Mouse (Mus musculus) thymus, adult 18-20 months (tissue): ENCODE measurements around the gene Tmem181a.
"Not testable (repeated sequence)": the region's sequence is repeated elsewhere in the genome, so short reads cannot be mapped to it uniquely, and the experiment has no call there.

Experiments used
- DNase-seq, 2 experiments: peaks; one replicate each; pipeline ENCODE4 v3.0.0; 2022; ENCODE audit warnings: mixed read lengths in 2 of 2

Tmem181a gene

GRCm38 (mm10) chr17:6256400-6257069 lies at the start of gene Tmem181a:
Gene Tmem181a (plus strand): TSS chr17:6256860.
- DNase-seq, result not testable (repeated sequence)

DNA sequence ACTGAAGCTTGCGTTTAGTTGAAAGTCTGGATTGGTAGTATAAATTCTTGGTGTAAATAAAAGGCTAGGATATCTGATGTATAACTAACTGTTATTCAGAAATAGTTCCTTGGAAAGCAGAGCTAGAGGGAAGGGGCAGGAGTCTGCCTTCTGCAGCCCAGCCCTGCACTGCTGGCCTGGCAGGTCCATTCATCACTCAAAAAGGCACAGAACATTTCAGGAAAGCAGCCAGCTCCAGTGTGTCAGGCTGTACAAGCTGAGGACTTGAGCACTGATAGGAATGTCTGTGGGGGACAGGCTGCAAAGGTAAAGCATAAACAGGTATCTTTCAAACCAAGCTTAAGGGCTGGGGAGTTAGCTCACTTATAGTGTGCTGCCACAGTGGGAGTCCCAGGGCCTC lies 44.9 kb upstream of the Tmem181a start:
- DNase-seq, result no peak

- DNase-seq, result no peak
Measured at GRCm38 (mm10) chr17:6215640-6216039, 41.0 kb upstream of the Tmem181a start.

DNA sequence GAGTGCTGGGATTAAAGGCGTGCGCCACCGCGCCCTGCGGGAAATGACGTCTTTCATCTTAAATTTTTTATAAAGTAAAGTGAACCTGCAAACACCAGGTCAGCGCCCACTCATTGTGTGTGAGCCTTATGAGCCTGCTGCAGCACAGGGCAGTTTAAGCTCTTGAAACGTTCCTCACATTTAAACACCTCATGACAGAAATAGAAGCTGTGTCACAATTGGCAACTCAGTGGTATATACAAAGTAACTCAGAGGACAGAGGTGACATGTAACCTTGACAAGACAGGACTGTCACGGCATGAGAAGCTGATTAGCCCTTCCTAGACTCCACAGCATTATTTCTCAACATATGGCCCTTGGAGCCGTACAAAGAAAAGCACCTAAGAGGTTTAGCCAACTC lies 40.1 kb upstream of the Tmem181a start:
- DNase-seq, result no peak

GRCm38 (mm10) chr17:6232633-6233032 lies 24.0 kb upstream of the Tmem181a start:
- not testable (repeated sequence) for DNase-seq

- not testable (repeated sequence) for DNase-seq
Measured at GRCm38 (mm10) chr17:6251298-6251697, 5.4 kb upstream of the Tmem181a start.

DNA sequence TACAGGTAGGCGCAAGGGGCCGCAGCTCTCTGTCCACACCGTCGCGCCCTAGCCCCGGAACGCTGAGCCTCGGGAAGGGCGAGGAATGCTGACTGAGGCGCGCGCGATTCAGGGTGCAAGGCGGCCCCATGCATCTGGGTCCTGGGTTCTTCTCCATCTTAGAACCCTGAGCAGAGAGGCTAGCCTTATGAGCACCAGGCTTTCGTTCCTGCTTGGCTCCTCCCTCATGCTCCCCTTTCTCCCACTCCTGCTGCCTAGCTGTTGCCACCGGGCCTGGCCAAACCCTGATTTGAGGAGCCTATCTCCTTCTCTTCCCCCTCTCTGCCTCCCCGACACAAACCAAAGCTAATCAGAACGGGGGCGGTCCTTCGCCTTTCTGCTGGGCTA lies 403 bp downstream of the Tmem181a start:
- DNase-seq, result not testable (repeated sequence)

DNA sequence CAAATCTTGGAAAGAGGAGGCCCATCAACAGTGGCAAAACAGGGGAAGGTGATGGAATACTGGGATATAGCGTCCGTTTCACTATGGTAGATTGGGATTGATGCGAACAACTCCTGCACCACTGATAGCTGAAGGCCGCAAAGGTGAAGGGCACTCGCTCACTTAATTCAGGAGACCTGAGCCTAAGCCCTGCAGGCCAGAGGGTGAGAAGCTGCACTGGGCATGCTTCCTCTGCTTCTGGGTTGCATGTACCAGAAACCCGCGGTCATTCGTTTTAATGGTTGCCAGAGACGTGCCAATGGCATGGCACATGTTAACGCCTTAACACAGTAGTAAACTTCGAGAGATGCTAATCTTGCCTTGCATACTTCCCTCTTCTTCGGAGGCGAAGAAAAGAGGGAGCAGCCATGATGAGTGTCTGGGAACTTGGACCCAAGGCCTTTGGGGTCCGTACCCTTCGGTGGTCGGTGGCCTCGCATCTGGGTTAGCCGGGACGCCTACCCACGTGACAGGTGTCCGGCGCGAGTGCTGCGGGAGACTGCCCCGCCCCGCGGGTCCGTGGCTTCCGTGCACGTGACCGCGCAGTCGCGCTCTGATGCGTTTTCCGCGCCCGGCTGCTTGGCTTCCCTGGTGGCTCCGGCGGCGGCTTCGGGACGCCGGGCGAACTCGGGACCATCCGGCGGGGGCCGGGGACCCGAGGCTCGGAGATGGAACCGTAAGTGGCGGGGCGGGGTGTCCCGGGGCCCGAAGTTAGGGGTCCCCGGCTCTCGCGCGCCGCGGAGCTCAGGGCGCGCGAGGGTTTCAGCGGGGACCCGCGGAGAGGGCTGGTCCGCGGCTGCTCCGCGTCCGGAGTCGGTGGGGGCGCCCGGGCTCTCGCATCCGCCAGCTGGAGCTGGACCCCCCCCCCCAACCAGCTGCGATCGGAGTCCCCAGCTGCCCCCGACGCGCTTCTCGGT lies 13.5 kb downstream of the Tmem181a start:
- DNase-seq, result not testable (repeated sequence)

- not testable (repeated sequence) for DNase-seq
Measured at GRCm38 (mm10) chr17:6270840-6271239, 14.2 kb downstream of the Tmem181a start.

- DNase-seq, result not testable (repeated sequence)
Measured at GRCm38 (mm10) chr17:6271970-6272369, 15.3 kb downstream of the Tmem181a start.

GRCm38 (mm10) chr17:6274693-6275092 lies 18.0 kb downstream of the Tmem181a start:
- DNase-seq, result not testable (repeated sequence)

GRCm38 (mm10) chr17:6279205-6279604 lies 22.5 kb downstream of the Tmem181a start:
- DNase-seq, result not testable (repeated sequence)

GRCm38 (mm10) chr17:6279772-6280171 lies 23.1 kb downstream of the Tmem181a start:
- DNase-seq, result not testable (repeated sequence)

GRCm38 (mm10) chr17:6280513-6280912 lies 23.9 kb downstream of the Tmem181a start:
- DNase-seq, result not testable (repeated sequence)

GRCm38 (mm10) chr17:6283137-6283536 lies 26.5 kb downstream of the Tmem181a start:
- DNase-seq, result not testable (repeated sequence)

DNA sequence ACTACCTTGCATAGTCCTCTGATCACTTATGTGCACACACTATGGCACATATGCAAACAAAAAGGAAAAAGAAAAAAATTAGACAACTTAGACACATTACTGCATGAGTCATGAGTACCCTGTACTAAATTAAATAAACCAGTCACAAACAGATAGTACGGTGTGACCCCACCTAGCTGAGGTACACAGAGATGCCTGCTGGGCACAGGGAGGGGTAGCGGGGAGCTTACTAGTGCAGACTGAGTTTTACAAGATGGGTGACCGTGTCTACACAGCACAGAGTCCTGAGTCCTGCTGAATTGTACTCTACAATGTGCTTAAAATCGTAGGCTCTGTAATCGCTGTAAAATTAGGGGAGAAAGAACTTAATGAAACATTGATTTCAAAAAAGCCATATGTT lies 29.5 kb downstream of the Tmem181a start:
- not testable (repeated sequence) for DNase-seq

DNA sequence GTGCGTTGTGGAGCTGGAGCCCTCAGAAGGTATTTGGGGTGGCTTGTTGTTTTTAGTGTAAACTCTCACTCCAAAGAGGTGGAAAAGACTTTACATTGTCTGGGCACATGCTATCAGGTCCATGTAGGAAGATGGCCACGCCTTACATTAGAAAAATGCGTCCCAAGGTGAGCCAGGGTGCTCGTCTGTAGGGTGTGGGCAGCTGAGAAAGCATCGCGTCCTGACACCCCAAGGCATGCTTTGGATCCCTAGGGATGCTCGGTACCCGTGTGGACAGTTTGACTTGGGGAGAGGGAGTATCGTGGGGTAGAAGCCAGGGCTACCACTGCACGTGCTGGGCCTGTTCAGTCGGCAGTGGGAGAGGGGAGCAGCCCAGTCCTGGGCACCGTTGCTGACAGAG lies 32.4 kb downstream of the Tmem181a start:
- DNase-seq, result not testable (repeated sequence)

DNA sequence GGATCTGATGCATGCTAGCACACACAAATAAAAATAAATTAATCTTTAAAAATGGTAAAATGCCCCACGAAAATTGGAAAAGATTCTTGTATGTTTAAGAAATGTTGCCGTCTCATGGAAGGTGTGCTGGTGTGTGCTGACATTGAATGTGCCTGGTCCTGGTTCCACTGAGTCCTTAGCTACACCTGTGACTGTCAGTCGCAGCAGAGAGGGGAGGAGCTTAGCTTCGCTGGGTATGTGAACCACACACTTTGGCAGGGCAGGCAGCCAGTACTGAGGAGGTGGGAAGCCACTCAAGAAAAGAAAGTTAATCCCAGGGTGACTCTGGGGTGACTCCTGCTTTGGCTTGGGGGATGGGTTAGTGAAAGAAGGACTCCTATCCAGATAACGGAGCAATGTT lies 37.2 kb downstream of the Tmem181a start:
- DNase-seq, result not testable (repeated sequence)

GRCm38 (mm10) chr17:6297060-6297795 lies 40.6 kb downstream of the Tmem181a start:
- DNase-seq, result not testable (repeated sequence)

GRCm38 (mm10) chr17:6300190-6300863 lies 43.7 kb downstream of the Tmem181a start:
- DNase-seq, result not testable (repeated sequence)

GRCm38 (mm10) chr17:6304891-6305290 lies 48.2 kb downstream of the Tmem181a start:
- DNase-seq, result not testable (repeated sequence)

DNA sequence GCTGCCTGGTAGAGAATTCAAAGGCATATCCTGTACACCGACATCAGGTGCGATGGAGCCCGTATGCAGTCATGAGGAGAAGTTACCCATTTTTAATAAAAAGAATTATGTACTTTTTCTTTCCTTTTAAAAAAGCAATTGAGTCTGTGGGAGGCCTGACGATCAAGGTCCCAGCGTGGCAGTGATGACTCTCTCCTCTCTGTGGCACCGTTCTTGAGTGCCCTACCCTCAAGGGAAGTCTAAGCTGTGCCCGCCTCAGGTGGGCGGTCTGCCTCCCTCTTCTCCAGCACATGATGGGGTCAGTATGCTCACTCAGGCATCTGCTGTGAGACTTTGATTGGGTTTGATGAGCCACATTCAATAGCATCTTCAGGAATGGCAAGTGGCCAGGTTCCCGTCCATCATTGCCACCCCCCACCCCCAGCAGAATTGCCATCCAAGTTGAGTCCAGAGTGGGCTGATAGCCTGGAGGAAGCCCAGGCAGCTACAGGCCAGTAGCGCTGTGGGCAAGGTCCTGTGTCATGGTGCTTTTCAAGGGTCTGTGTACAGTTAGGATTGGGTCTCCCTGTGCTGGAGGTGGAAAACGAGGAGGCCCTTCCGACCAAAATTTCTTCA lies 49.1 kb downstream of the Tmem181a start:
- DNase-seq, result not testable (repeated sequence)
